Mouse (Mus musculus): ENCODE data around the gene Gm12394.
"Not testable (repeated sequence)": the region's sequence is repeated elsewhere in the genome, so short reads cannot be mapped to it uniquely, and the experiment has no call there.

The Gm12394 gene

GRCm38 (mm10) chr4:42853788-42854187 lies 2.8 kb downstream of the Gm12394 start, which contains the start of gene Fam205a1:
TSS of gene Fam205a1 (minus strand) at chr4:42853888.
- DNase-seq = not testable (repeated sequence)

GRCm38 (mm10) chr4:42773893-42774292 lies 82.7 kb downstream of the Gm12394 start, which contains the start of gene Ccl21a:
TSS of gene Ccl21a (minus strand) at chr4:42773993.
- not testable (repeated sequence) for DNase-seq

- not testable (repeated sequence) for DNase-seq
These were observed 100.1 kb downstream of the Gm12394 start, which contains the start of gene Ccl19 for GRCm38 (mm10) chr4:42756477-42756876. TSS of gene Ccl19 (minus strand) at chr4:42756577.

- not testable (repeated sequence) for DNase-seq
These were observed 121.3 kb downstream of the Gm12394 start, which contains the start of gene 4930578G10Rik for GRCm38 (mm10) chr4:42735245-42735644. TSS of gene 4930578G10Rik (plus strand) at chr4:42735545.

All from kidney, postnatal 25 days (tissue).